Mouse (Mus musculus) v-Abl transformed pro-B cells (cell line): ENCODE measurements around the gene Rasgrp2.

Experiments used
- in situ Hi-C, 2 experiments: fragments of 400-800 bp; cut with MboI; formaldehyde crosslinking; loops; one replicate each; pipeline ENCODE4 v1.15.1; 2025; ENCODE audit not compliant: unreplicated experiment in 2 of 2

Gene Rasgrp2

GRCm38 (mm10) chr19:6424137-6424881 is 25.2 kb downstream of the Rasgrp2 start:
- in situ Hi-C loops: no loop called here

GRCm38 (mm10) chr19:6425595-6425994 is 26.5 kb downstream of the Rasgrp2 start:
- in situ Hi-C loops: no loop called here

- in situ Hi-C loops: no loop called here
Observed at GRCm38 (mm10) chr19:6426703-6427500, 27.8 kb downstream of the Rasgrp2 start.

GRCm38 (mm10) chr19:6427653-6428434 is 28.7 kb downstream of the Rasgrp2 start:
- in situ Hi-C loops: no loop called here

- in situ Hi-C loops: no loop called here
Observed at GRCm38 (mm10) chr19:6428501-6429200, 29.5 kb downstream of the Rasgrp2 start.

- in situ Hi-C loops: no loop called here
Observed at GRCm38 (mm10) chr19:6443016-6443415, 43.9 kb downstream of the Rasgrp2 start.

- in situ Hi-C loops: loop anchor here (5.0 kb wide), 1 partner anchor 36 kb away; no protein-coding TSS in a partner anchor
Observed at GRCm38 (mm10) chr19:6445761-6446423, 46.8 kb downstream of the Rasgrp2 start.

- in situ Hi-C loops: loop anchor here (5.0 kb wide), 1 partner anchor 35 kb away; no protein-coding TSS in a partner anchor
Observed at GRCm38 (mm10) chr19:6446736-6447437, 47.7 kb downstream of the Rasgrp2 start.

GRCm38 (mm10) chr19:6448752-6449151 is 49.6 kb downstream of the Rasgrp2 start:
- in situ Hi-C loops: loop anchor here (5.0 kb wide), 1 partner anchor 34 kb away; no protein-coding TSS in a partner anchor

- in situ Hi-C loops: loop anchor here (5.0 to 10.0 kb wide), 3 partner anchors 32 to 45 kb away; partner anchors contain the start of gene Nrxn2 (in 1 of the 2)
Observed at GRCm38 (mm10) chr19:6449841-6450240, 50.7 kb downstream of the Rasgrp2 start.

- in situ Hi-C loops: loop anchor here (5.0 to 10.0 kb wide), 2 partner anchors 35 to 47 kb away; partner anchors contain the start of gene Nrxn2 (in 1 of the 2)
Observed at GRCm38 (mm10) chr19:6452030-6452494, 52.9 kb downstream of the Rasgrp2 start.

- in situ Hi-C loops: loop anchor here (5.0 to 10.0 kb wide), 2 partner anchors 35 to 48 kb away; partner anchors contain the start of gene Nrxn2 (in 1 of the 2)
Observed at GRCm38 (mm10) chr19:6452672-6453310, 53.7 kb downstream of the Rasgrp2 start.

- in situ Hi-C loops: loop anchor here (5.0 to 10.0 kb wide), 2 partner anchors 36 to 49 kb away; partner anchors contain the start of gene Nrxn2 (in 1 of the 2)
Observed at GRCm38 (mm10) chr19:6453349-6453748, 54.2 kb downstream of the Rasgrp2 start.

GRCm38 (mm10) chr19:6454041-6454720 is 55.0 kb downstream of the Rasgrp2 start:
- in situ Hi-C loops: loop anchor here (5.0 to 10.0 kb wide), 2 partner anchors 37 to 49 kb away; partner anchors contain the start of gene Nrxn2 (in 1 of the 2)

GRCm38 (mm10) chr19:6459504-6459903 is 60.4 kb downstream of the Rasgrp2 start:
- in situ Hi-C loops: loop anchor here in 1 of 2 experiments (10.0 kb wide), 1 partner anchor 55 kb away; no protein-coding TSS in a partner anchor

- in situ Hi-C loops: no loop called here
Observed at GRCm38 (mm10) chr19:6462841-6463240, 63.7 kb downstream of the Rasgrp2 start.
